Mouse (Mus musculus): ENCODE data around the gene Fam71f2. TPM values are rescaled to one million over a fixed set of nuclear protein-coding genes. Genes with fewer than 3 reads are reported as not detected.

Gene Fam71f2
- total RNA-seq, 2 experiments from 2014 or later = 0.88 TPM; not detected in 1

GRCm38 (mm10) chr6:29272312-29273072 is 6.9 kb upstream of the Fam71f2 start, which contains the start of gene Hilpda:
Gene Hilpda, plus strand, starts transcription at chr6:29272488.
- ATAC-seq (replicated peaks; ENCODE audit: poor library complexity, severe bottlenecking) = peak; percentile 98

DNA sequence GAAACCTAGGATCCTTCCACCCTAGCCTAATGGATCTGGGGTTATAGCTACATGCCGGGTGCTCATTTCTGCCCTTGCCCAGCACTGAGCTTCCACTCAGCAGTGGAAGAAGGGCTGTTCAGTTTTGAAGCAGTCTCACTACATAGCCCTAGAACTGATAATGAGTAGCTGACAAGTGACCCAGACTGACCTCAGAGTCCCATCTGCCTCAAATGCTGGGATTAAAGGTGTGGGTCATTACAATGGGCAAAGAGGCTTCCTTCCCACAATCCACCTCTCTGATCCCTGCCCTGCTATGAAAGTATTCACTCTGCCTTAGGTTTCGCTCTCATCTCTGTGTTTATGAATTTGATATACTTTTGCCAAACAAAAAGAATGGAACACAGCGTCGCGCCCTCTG is 2.6 kb upstream of the Fam71f2 start:
- ATAC-seq (replicated peaks; ENCODE audit: poor library complexity, severe bottlenecking) = no peak

DNA sequence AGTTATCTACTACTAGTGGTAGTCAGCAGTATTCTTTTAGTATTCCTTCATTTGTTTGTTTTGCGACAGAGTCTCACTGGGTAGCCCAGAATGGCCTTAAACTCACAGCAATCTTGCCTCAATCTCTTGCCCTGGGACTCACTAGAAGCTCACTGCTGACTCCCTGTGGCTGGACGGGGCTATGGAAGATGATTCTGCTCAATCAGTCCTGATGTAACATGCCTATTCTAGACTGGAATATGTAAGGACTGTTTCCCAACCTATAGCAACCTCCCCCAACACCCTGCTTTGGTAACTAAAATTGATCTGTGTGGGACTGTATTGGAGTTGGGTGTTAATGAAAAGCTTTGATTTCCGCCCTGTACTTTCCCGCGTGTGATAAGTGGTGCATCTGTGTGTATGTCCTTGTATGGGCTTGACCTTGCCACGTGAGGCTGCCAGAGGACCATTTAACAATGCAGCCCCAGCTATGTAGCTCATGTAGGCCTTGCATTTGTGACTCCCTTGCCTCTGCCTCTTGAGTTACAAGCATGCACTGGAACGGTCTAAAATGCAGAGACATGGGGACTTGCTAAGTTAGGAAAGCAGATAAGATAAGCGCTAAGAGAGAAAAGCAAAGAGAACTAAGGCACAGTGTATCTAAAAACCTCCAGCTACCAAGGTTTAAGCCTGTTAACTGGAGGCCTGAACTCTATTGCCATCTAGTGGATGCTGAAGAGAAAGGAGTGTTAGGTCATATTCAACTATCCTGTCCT is 703 bp upstream of the Fam71f2 start:
- ATAC-seq (replicated peaks; ENCODE audit: poor library complexity, severe bottlenecking) = peak; percentile 87

DNA sequence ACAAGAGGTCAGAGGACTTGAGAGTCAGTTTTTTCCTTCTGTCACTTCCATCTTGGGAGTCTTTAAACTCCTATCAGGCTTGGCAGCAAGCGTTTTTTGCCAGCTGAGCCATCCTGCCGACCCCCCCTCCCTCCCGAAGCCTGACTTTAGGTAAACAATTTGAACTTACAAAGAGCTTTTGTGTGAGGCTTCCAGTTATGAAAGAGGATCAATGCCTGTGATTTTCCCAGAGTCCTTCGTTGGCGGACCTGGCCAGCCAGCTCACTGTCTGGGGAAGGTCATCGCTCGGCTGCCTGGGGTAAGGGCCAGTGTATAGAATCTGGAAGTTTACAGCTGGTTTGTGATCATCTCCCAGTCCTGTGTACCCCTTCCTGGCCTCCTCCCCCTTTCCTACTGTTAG is 1.3 kb downstream of the Fam71f2 start:
- ATAC-seq (replicated peaks; ENCODE audit: poor library complexity, severe bottlenecking) = no peak

GRCm38 (mm10) chr6:29286870-29287269 is 7.5 kb downstream of the Fam71f2 start:
- no peak for ATAC-seq (replicated peaks; ENCODE audit: poor library complexity, severe bottlenecking)

GRCm38 (mm10) chr6:29287481-29287880 is 8.1 kb downstream of the Fam71f2 start:
- no peak for ATAC-seq (replicated peaks; ENCODE audit: poor library complexity, severe bottlenecking)

DNA sequence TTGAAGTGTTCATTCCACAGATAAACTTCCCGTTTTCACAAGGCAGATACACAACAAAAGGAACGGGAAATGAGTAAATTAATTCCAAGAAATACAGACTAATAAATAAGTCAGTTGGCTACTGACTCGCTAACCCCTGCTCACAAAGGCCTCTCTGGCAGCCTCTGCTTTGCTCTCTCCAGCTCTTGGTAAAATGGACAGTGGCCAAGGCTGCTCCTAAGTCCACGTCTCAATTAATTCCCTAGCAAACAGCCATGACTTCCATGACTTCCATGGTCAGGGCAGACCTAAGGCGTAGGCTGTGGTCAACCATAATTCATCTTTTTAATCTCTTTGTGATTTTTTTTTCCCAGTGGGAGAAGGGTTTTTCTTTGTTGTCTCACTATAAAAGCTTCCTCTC is 8.6 kb downstream of the Fam71f2 start:
- no peak for ATAC-seq (replicated peaks; ENCODE audit: poor library complexity, severe bottlenecking)

DNA sequence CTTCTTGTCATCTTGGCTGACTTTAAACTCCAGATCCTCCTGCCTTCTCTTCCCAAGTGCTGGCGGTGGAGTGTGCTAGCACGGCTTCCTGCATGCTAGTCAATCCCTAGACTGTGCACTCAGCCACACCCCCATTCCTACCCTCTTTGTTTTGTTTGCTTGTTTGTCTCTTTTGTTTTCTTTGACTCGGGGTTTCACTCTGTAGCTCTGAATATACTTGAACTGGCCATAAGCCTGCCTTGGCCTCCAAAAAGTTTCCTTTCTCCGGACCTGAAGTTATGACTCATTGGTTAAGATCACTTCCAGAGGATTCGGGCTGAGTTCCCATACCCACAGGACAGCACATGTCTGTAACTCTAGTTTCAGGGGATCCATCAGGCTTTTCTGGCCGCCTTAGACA is 9.3 kb downstream of the Fam71f2 start:
- ATAC-seq (replicated peaks; ENCODE audit: poor library complexity, severe bottlenecking) = no peak

GRCm38 (mm10) chr6:29299112-29299511 is 19.7 kb downstream of the Fam71f2 start:
- ATAC-seq (replicated peaks; ENCODE audit: poor library complexity, severe bottlenecking) = no peak

- no peak for ATAC-seq (replicated peaks; ENCODE audit: poor library complexity, severe bottlenecking)
Measured at GRCm38 (mm10) chr6:29303251-29303650, 23.9 kb downstream of the Fam71f2 start.

DNA sequence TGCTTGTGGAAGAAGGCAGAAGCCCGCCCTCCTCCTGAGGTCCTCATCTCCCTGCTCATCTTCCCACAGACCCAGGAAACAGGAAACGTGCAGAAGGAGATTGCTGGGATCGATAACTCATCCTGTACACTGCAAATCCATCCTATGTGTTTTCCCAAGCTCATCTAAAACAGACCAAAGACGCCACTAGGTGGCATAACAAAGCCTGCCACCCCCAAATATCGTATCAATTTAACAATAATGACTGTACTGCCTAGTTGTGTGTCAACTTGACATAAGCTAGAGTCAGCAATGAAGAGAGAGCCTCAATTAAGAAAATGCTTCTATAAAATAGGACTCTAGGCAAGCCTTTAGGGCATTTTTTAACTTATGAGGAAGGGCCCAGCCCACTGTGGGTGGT is 24.3 kb downstream of the Fam71f2 start:
- no peak for ATAC-seq (replicated peaks; ENCODE audit: poor library complexity, severe bottlenecking)

GRCm38 (mm10) chr6:29305462-29305861 is 26.1 kb downstream of the Fam71f2 start:
- ATAC-seq (replicated peaks; ENCODE audit: poor library complexity, severe bottlenecking) = no peak

DNA sequence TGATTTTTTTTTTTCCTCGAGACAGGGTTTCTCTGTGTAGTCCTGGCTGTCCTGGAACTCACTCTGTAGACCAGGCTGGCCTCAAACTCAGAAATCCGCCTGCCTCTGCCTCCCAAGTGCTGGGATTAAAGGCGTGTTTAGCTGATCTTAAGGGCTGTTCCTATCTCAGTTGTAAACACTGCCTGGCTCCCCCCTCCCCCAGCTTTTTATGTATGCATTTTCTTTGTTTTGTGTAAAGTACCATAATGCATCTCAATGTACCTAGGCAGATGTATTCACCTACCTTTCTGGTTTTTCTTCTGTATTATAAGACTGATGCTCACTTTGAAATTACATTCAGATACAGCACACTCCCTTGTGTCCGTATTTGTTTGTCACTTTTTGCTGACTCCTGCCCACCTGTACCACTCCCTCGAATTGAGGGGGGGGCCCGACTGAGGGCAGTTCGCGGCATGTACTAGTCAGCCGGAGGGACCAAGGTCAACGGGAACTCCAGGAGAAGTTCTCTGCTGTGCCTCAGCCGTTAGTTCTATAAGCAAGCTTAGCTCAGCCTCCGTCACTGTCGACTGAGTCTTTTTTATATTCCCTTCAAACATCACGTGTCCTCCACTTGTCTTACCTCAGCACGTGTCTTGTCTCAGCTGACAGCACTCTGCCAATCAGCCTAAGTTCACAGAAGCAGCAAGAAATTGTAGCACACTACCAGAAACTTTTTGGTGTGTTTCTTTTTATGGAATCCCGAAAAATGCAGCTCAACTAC is 29.6 kb downstream of the Fam71f2 start:
- no peak for ATAC-seq (replicated peaks; ENCODE audit: poor library complexity, severe bottlenecking)

DNA sequence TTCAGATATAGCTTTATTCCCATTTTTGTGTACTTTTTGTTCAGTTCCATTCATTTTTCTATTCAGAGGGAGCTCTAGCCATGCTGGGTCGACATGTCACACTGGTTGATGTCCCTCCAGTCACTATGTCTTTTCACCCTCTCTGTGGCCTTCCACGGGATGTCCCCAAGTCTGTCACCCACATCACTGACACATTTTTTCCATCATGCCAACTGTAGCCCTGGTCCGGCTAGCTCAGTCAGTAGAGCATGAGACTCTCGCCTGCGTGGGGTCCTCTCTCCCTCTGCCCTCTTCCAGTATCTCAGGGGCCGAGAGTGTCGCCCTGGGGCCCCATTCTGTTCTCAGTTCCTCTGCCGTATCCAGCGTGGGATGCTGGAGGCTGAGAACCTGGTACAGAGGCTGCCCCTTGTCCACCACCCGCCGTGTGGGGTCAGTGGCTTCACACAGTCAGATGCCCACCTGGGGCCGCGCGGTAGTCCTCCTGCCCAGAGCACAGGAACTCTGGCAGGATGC is 34.4 kb downstream of the Fam71f2 start:
- no peak for ATAC-seq (replicated peaks; ENCODE audit: poor library complexity, severe bottlenecking)

DNA sequence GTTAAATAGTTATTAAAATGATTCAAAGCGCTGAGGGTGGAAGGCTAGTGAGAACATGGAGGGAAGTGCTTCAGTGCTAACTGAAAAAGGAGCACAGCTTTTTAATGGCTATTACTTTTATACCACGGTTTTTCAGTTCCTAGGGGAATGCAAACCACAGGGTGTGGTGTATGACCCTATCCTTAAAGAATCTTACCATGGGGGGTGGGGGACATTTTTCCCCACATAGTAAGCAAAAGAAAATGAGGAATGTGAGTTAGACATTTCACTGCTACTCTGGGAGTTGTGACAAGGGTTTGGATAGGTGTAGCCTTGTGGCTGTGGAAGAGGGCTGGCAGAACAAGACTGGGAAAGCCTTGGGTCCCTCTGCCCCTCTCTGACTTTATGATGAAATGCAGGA is 37.9 kb downstream of the Fam71f2 start:
- no peak for ATAC-seq (replicated peaks; ENCODE audit: poor library complexity, severe bottlenecking)

GRCm38 (mm10) chr6:29317941-29318340 is 38.5 kb downstream of the Fam71f2 start:
- ATAC-seq (replicated peaks; ENCODE audit: poor library complexity, severe bottlenecking) = no peak

DNA sequence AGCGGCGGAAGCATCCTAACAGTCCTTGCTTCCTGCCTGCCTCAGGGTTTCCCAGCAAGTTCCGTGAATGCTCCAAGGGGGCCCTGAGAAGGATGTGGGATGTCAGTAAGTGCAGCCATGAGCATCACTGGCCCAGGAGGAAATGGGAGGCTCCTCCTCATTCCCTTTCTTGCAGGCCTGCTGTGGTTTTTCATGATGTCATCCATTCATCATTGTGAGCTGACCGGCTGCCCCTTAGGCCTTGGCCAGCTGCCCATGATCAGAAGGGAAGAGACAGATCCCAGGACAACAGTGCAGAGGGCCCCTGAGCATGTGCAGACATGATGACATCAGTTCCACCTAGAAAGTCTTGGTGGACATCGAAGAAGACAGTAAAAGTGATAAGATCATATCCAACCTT is 39.5 kb downstream of the Fam71f2 start, which contains the start of gene Fam71f1:
Gene Fam71f1 (plus strand): TSS at position 262 of the 400 bp plus-strand sequence.
- no peak for ATAC-seq (replicated peaks; ENCODE audit: poor library complexity, severe bottlenecking)

DNA sequence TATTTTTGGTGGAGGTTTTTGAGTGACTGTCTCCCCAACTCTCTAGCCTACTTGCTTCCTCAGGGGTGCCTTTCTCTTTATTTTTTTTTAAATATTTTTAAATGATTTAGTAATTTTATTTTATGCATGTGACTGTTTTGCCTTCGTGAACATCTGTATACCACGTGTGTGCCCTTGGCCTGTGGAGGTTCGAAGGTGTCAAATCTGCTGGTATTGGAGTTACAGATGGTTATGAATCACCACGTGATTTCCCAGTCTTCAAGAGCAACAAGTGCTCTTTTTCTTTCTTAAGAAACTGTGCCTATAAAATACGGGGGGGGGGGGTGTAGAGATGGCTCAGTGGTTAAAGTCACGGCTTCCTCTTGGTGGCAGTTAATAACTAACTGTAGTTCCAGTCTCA is 42.2 kb downstream of the Fam71f2 start:
- ATAC-seq (replicated peaks; ENCODE audit: poor library complexity, severe bottlenecking) = no peak

DNA sequence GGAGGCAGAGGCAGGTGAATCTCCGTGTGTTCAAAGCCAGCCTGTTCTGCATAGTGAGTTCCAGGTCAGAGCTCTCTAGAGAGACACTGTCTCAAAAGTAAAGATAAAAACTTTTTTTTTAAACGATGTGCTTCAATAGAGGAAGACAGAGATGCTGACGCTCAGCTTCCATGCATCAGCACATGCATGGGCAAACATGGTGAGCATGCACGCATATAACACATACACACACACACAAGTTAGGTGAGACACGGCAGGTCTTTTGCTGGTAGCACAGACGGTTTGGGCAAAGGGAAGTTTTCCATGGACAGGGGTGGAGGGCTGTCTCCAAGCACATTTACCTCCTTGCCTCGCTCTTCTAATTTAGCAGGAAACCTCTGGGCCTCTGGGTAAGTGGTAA is 42.8 kb downstream of the Fam71f2 start:
- ATAC-seq (replicated peaks; ENCODE audit: poor library complexity, severe bottlenecking) = no peak

DNA sequence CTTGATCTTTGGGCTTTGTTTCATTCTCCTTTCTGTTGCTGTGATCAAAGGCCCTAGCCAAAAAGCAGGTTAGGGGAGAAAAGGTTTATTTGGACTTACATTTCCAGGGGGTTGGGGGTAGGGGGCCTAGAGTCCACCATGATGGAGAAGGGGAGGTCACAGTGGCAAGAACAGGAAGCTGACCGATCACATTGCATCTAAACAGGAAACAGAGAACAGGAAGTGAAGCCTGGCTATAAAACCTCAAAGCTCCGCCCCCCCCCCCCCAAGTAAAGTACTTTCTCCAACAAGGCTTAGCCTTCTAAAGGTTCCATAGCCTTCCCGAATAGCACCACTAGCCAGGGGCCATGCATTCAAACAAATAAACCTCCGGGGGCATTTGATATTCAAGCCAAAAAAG is 43.3 kb downstream of the Fam71f2 start:
- peak; percentile 65 for ATAC-seq (replicated peaks; ENCODE audit: poor library complexity, severe bottlenecking)

DNA sequence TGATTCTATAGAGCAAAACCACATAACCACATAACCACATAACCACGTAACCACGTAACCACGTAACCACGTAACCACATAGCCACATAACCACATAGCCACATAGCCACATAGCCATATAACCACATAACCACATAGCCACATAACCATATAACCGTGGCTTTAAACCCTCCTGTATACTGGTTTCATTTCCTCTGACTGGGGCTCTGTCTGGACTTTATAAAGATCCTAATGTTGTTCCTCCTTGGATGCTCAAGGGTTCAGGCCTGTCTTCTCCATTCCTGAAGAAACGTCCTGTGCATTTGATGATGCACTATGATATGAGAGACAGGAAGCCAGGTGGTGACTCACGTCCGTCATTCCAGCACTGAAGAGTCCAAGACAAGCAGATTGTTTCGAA is 47.6 kb downstream of the Fam71f2 start:
- ATAC-seq (replicated peaks; ENCODE audit: poor library complexity, severe bottlenecking) = peak; percentile 71
